Mouse (Mus musculus) embryonic facial prominence, embryonic 12.5 days (tissue): Measurements from ENCODE around the gene Arhgef2. TPM values are rescaled to one million over a fixed set of nuclear protein-coding genes. Genes with fewer than 3 reads are reported as not detected.
"Not testable (repeated sequence)": the region's sequence is repeated elsewhere in the genome, so short reads cannot be mapped to it uniquely, and the experiment has no call there.

Experiments
- ATAC-seq: fragments of 200-750 bp; cut with Nextera tagmentation; 2 replicates; pipeline ENCODE4 v1.8.0; 2017; ENCODE audit not compliant: insufficient number of reproducible peaks, insufficient read depth, low FRiP score, low TSS enrichment
- H3K27ac ChIP-seq: fragments of 300-500 bp; sonication (generic); 2 replicates; pipeline ENCODE4 v1.5.1; 2016; ENCODE audit warnings: mild to moderate bottlenecking
- H3K27me3 ChIP-seq: fragments of 300-500 bp; sonication (generic); 2 replicates; pipeline ENCODE4 v1.6.1; 2016; ENCODE audit warnings: mild to moderate bottlenecking, moderate library complexity
- H3K36me3 ChIP-seq: fragments of 300-500 bp; sonication (generic); 2 replicates; pipeline ENCODE4 v1.6.1; 2016; ENCODE audit warnings: mild to moderate bottlenecking
- H3K4me1 ChIP-seq: fragments of 300-500 bp; sonication (generic); 2 replicates; pipeline ENCODE4 v1.6.1; 2016
- H3K4me2 ChIP-seq: fragments of 300-500 bp; sonication (generic); replicated peaks from 2 replicates; pipeline ENCODE4 v1.6.1; 2016; ENCODE audit warnings: mild to moderate bottlenecking, moderate library complexity
- H3K4me3 ChIP-seq: fragments of 300-500 bp; sonication (generic); 2 replicates; pipeline ENCODE4 v1.5.1; 2016; ENCODE audit warnings: mild to moderate bottlenecking
- H3K9ac ChIP-seq: fragments of 300-500 bp; sonication (generic); 2 replicates; pipeline ENCODE4 v1.6.1; 2016; ENCODE audit warnings: mild to moderate bottlenecking, moderate library complexity
- H3K9me3 ChIP-seq: fragments of 300-500 bp; sonication (generic); 2 replicates; pipeline ENCODE4 v1.6.1; 2016; ENCODE audit warnings: mild to moderate bottlenecking, moderate library complexity
- WGBS: fragments of 180-500 bp; shearing (Covaris S2); methylation state at CpG from one replicate; pipeline ENCODE4 v1.1.7; 2016; 5-methylcytosine and 5-hydroxymethylcytosine counted together
- polyA plus RNA-seq: library from polyadenylated mRNA; unstranded; fragments of >200 nt; fragmentation: Nextera tagmentation; extraction: Ambion mirVana; gene quantifications from 2 replicates; pipeline ENCODE4 v1.2.1, GENCODE M21; 2016

Arhgef2 gene
- polyA plus RNA-seq, 1 experiment from 2014 or later, result 117 TPM

DNA sequence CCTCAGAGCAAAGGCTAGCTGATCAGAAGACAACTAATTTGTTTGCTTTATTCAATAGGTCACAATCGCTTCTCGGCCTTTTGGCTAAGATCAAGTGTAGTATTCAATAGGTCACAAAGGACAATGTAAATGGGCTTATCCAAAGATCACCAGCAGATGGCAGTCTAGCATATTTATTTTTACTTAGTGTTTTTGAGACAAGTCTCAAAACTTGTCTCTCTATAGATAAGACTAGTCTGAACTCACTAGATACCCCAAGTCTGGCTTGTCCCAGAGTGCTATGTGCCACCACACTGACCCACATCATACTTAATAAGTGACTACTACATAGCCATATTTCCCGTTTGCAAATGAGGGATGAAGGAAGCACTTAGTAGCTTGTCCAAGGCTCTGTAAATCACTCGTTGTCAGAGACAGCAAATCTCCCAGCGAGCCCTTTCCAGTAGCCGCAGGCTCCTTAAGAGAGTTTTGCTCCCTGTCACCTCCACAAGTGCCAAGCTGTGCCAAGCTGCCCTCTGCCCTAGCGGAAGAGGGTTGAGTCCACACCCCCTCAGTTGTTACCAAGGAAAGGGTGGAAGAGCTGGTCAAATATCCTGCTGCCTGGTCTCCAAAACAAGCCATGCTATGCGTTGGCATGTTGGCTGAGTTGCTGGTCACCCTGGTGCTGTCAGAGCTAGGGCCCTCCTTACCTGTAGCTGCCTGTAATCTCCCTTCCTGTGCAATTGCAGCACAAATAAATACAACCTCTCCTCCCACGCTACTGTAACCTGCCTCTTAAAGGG is 13.6 kb upstream of the Arhgef2 start:
- Histone ChIP-seq H3K9me3 (no peaks in the 10 kb centered on the region), H3K4me1 (peaks cover 18% of the 10 kb centered on the region), H3K9ac (no peak overlapping the region), H3K4me2 (no peak overlapping the region), H3K27ac (no peak overlapping the region), H3K27me3 (no peaks in the 10 kb centered on the region), H3K36me3 (peaks cover 19% of the 10 kb centered on the region), H3K4me3 (no peak overlapping the region)
- 32% methylated on average over 9 of the region's 9 CpGs for WGBS
- ATAC-seq, result no peak

DNA sequence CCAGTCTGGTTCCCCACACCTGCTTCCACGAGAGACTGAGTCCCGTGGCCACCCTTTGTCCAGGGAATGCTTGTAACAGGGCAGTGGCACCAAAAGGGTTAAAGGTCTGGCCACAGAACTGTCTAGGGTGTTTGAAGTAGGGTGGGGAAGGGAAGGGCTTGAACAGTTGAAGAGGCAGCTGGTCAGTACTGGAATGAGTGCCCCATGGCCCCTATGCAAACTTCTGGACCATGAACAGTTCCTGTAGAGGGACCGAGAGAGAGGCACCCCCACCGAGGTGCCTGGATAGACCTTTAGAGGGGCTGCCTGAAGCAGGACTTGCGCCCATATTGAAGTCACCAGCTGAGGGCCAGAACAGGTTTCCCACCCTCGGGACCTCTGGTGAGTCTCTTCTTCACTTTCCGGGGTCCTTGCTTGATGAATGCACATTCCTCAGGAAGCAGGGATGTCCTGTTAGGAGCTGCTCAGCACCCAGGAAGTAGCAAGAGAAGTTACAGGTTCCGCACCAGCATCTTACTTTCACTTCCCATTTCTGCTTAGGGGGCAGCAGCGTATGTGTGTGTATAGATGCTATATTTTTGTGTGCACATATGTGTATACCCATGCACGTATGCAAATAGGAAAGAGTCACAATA is 12.7 kb upstream of the Arhgef2 start:
- 67% methylated on average over 10 of the region's 10 CpGs for WGBS
- Histone ChIP-seq H3K4me1 (peaks cover 18% of the 10 kb centered on the region), H3K36me3 (peaks cover 10% of the 10 kb centered on the region), H3K27ac (no peak overlapping the region), H3K4me3 (no peak overlapping the region), H3K27me3 (no peaks in the 10 kb centered on the region), H3K9ac (no peak overlapping the region), H3K9me3 (no peaks in the 10 kb centered on the region), H3K4me2 (no peak overlapping the region)
- no peak for ATAC-seq

DNA sequence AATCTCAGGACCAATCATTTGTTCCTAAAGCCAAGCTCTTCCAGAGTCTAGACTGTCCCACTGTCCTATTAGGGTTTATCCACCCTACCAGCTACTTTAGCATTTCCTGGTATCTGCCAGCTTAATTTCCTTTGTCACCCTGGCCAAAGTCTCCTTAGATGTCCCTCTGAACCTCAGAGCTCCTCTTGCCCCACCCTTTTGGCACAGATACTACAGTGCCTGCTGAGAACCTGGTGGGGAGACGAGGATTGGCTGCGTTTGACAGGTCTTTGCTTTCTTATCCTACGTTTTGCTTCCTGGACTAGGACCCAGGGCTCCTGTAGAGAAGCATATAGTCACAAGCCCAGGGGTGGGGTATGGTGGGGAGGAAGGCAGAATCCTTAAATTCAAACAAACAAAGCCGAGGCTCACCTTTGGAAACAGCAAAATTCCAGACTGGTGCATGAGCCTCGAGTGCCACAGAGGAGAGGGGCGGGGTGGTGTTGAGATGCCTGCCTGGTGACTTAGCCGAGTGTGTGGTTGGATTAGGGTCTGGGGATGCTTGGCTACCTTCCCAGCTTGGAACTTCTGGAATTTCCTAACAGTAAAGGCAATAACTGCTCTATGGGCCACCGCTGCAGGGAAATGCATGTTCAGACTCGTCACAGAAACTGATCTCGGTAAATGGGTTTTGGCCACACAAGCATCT is 11.7 kb upstream of the Arhgef2 start:
- ATAC-seq, result 0 out of 2 replicates have a peak, but pooled peaks have one; percentile 23
- H3K9me3 ChIP-seq, result no peaks in the 10 kb centered on the region
- WGBS, result 61% methylated on average over 10 of the region's 10 CpGs
- peaks cover 18% of the 10 kb centered on the region for H3K4me1 ChIP-seq
- H3K27me3 ChIP-seq, result no peaks in the 10 kb centered on the region
- H3K36me3 ChIP-seq, result 0 out of 2 replicates have a peak, but pooled peaks cover 3% of the 10 kb centered on the region
- no peak overlapping the region for H3K4me3 ChIP-seq
- H3K4me2 ChIP-seq, result no peak overlapping the region
- H3K9ac ChIP-seq, result no peak overlapping the region
- no peak overlapping the region for H3K27ac ChIP-seq

DNA sequence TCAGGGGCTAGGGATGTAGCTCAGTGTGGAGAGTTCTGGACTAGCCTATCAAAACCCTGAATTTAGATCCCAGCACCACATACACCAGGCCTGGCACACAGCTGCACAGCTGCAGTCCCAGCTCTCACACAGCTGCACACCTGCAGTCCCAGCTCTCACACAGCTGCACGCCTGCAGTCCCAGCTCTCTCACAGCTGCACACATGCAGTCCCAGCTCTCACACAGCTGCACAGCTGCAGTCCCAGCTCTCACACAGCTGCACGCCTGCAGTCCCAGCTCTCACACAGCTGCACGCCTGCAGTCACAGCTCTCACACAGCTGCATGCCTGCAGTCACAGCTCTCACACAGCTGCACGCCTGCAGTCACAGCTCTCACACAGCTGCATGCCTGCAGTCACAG is 9.2 kb upstream of the Arhgef2 start:
- not testable (repeated sequence) for H3K4me2 ChIP-seq, H3K9ac ChIP-seq, H3K27me3 ChIP-seq, H3K4me1 ChIP-seq, H3K4me3 ChIP-seq, H3K36me3 ChIP-seq, H3K9me3 ChIP-seq, ATAC-seq, H3K27ac ChIP-seq
- WGBS, result 73% methylated on average over 4 of the region's 4 CpGs

DNA sequence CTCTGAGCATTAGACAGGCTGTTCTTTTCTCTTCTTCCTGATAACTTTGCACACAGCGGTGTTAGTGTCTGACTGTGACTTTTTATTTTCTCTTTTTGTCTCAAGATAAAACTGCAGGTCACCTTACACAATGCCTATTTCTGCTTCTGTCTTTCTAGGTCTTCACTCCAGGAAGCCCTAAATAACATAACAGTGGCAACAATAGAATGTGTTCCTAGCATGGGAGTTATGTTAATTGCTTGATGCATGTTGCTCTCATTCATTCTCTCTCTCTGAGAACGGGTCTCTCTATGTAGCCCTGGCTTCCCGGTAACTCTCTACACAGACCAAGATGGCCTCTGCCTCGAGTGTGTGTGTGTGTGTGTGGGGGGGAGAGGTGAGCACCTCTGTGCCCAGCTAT is 3.3 kb upstream of the Arhgef2 start:
- 82% methylated on average over 4 of the region's 4 CpGs for WGBS
- H3K36me3 ChIP-seq, result no peaks in the 10 kb centered on the region
- ATAC-seq, result no peak

DNA sequence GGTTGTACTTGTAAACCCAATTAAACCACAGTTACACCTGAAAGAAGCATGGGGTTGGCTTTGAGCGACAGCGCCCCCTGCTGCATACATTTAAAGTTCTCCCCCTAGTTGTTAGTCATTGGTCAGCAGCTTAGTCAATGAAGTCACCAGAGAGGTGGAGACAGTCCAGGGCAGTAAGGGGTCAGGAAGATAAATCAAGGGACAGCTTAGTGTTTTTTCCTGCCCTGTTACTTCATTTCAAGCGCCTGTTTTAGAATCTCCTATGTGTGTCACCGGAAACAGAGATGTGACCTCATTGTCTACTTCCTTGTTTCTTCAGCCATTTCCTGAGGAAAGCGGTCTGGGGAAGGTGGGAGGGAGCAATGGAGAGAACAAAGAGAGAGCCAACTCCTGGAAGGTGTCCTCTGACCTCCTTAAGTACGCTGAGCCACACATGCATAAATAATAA is 2.0 kb upstream of the Arhgef2 start:
- H3K4me1 ChIP-seq, result peaks cover 4% of the 10 kb centered on the region; the same call in 1 of the 2 replicates
- no peaks in the 10 kb centered on the region for H3K36me3 ChIP-seq
- no peak overlapping the region for H3K4me3 ChIP-seq
- ATAC-seq, result no peak
- WGBS, result 29% methylated on average over 6 of the region's 6 CpGs
- no peaks in the 10 kb centered on the region for H3K27me3 ChIP-seq
- H3K9ac ChIP-seq, result no peak overlapping the region
- H3K4me2 ChIP-seq, result no peak overlapping the region
- no peaks in the 10 kb centered on the region for H3K9me3 ChIP-seq
- no peak overlapping the region for H3K27ac ChIP-seq

More for the DNA sequence above, 3.3 kb upstream of the Arhgef2 start:
- Histone ChIP-seq H3K27ac (no peak overlapping the region), H3K27me3 (no peaks in the 10 kb centered on the region), H3K9me3 (no peaks in the 10 kb centered on the region), H3K4me2 (no peak overlapping the region), H3K4me1 (no peaks in the 10 kb centered on the region), H3K4me3 (no peak overlapping the region), H3K9ac (no peak overlapping the region)

DNA sequence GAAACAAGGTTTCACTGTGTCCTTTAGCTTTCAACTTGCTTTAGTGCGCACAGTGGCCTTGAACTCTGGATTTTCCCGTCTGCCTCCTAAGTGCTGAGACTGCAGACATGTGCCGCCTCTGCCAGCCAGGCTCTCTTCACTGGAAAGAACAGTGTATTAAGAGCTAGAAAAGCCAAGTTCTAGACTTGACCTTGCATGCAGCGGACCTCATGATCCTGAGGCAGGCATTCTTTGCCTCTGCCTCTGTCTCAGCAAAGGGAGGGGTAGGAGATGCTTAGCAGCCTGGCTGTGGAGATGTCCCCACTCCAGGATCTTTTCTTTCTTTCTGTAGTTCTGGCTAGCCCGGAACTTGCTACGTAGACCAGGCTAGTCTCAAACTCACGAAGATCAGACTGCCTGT is 903 bp upstream of the Arhgef2 start:
- Histone ChIP-seq H3K36me3 (no peaks in the 10 kb centered on the region), H3K27ac (no peak overlapping the region), H3K4me3 (no peak overlapping the region), H3K9me3 (no peaks in the 10 kb centered on the region), H3K27me3 (no peaks in the 10 kb centered on the region), H3K4me2 (no peak overlapping the region), H3K4me1 (peaks cover 4% of the 10 kb centered on the region; the same call in 1 of the 2 replicates), H3K9ac (no peak overlapping the region)
- no peak for ATAC-seq
- 87% methylated on average over 7 of the region's 7 CpGs for WGBS

DNA sequence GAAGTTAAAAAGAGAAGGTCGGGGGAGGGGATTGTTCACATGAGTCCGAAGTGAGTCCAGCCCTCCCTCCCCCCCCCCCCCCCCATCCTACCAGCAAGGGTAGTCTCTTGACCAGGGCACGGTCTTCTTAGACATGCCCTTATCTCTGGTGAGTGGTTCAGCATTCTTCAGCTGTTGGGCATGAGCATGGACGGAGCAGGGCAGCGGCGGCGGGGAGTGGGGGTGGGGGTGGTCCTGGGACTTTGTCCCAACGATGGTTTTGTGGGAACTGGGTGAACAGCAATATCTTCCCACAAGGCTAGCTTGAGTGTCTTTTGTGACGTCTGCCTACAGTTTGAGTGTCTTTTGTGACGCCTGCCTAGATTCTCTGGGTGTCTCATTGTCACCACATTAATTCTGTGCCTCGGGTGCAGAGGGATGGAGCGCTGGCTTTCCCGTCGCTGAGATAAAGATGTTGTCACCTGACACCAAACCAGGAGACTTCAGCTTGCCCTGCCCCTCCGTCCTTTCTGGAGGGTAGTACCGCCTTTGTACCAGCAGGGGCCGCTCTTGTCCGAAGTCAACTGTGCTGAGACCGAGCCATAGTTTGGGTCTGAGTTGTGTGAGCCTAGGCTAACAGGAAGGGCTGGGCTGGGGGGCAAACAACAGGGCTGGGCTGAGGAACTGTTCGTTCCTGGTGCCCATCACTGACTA is 1.4 kb downstream of the Arhgef2 start:
- no peak overlapping the region for H3K27ac ChIP-seq
- WGBS, result 1% methylated on average over 20 of the region's 20 CpGs

DNA sequence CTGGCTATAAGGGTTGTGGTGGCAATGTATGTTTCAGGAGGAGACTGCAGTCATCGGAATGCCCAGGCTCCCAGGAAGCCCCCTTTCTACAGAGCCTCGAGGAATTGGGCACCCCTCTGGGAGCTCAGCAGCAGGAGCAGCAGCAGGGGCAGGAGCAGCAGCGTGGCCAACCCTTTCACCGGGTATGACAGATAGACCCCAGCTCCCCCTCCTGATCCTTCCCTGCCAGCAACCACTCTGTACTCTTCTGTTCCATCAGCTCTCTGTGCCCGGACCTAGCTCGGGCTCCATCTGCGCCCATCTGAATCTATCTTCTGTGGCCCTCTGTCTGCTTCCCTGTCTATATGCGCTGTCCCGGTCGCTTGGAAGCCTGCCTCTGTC is 2.0 kb downstream of the Arhgef2 start:
- Histone ChIP-seq H3K36me3 (no peaks in the 10 kb centered on the region), H3K9me3 (no peaks in the 10 kb centered on the region), H3K27me3 (no peaks in the 10 kb centered on the region), H3K4me2 (peak overlapping the region; percentile 62), H3K4me3 (peak overlapping the region; percentile 26; the same call in 1 of the 2 replicates), H3K4me1 (peaks cover 4% of the 10 kb centered on the region; the same call in 1 of the 2 replicates), H3K9ac (peak overlapping the region; percentile 7), H3K27ac (no peak overlapping the region)
- peak; percentile 29; the same call in 1 of the 2 replicates for ATAC-seq
- 18% methylated on average over 10 of the region's 10 CpGs for WGBS

More for the DNA sequence above, 1.4 kb downstream of the Arhgef2 start:
- H3K27me3 ChIP-seq, result no peaks in the 10 kb centered on the region
- peak; percentile 79 for ATAC-seq
- H3K36me3 ChIP-seq, result no peaks in the 10 kb centered on the region
- H3K9ac ChIP-seq, result peak overlapping the region; percentile 48
- peak overlapping the region; percentile 62 for H3K4me2 ChIP-seq
- no peaks in the 10 kb centered on the region for H3K9me3 ChIP-seq
- peaks cover 4% of the 10 kb centered on the region; the same call in 1 of the 2 replicates for H3K4me1 ChIP-seq
- peak overlapping the region; percentile 26 for H3K4me3 ChIP-seq

DNA sequence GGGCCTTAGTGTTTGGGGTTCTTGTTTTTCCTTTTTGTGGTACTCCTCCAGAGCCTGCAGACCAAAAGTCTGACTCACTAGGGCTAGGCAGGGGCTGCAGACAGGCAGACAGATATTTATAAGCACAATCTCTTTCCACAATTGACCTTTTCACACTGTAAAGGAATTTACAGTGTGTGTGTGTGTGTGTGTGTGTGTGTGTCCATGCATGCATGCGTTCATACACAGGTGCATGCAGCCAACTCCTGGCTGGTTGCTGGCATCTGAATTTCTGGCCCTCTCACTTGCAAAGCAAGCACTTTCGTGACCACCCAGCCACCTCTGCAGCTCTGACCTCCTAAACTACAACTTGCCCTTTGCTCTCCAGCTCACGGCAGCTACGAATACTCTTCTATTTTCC is 3.3 kb downstream of the Arhgef2 start:
- Histone ChIP-seq H3K9ac (no peak overlapping the region), H3K4me1 (peaks cover 4% of the 10 kb centered on the region; the same call in 1 of the 2 replicates), H3K4me3 (no peak overlapping the region), H3K27me3 (no peaks in the 10 kb centered on the region), H3K27ac (no peak overlapping the region), H3K9me3 (no peaks in the 10 kb centered on the region), H3K36me3 (no peaks in the 10 kb centered on the region), H3K4me2 (no peak overlapping the region)
- ATAC-seq, result no peak
- WGBS, result 68% methylated on average over 4 of the region's 4 CpGs

DNA sequence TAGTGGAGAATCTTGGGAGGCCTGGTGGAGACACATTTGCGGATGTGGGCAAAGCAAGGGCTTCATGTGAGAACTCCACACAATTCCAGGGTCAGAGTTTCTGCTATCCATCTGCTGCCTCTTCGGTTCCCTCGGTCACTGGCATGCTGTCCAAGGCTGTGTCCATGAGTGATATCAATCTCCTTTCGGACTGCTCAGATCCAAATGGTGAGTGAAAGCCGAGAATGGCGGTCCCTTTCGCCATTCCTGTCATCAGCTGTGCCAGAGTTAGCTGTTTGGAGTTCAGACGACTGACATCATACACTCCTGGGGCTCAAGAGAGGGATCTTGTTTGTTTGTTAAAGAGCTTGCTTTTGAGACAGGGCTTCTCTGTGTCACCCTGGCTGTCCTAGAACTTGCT is 8.7 kb downstream of the Arhgef2 start:
- peaks cover 9% of the 10 kb centered on the region; the same call in 1 of the 2 replicates for H3K4me1 ChIP-seq
- H3K4me3 ChIP-seq, result no peak overlapping the region
- no peaks in the 10 kb centered on the region for H3K9me3 ChIP-seq
- no peaks in the 10 kb centered on the region for H3K27me3 ChIP-seq
- no peak for ATAC-seq
- no peaks in the 10 kb centered on the region for H3K36me3 ChIP-seq
- WGBS, result 76% methylated on average over 8 of the region's 8 CpGs
- H3K4me2 ChIP-seq, result no peak overlapping the region
- no peak overlapping the region for H3K9ac ChIP-seq
- H3K27ac ChIP-seq, result no peak overlapping the region
